Mouse (Mus musculus) cerebellum, adult 2 months (tissue): Measurements from ENCODE around the gene Rcor1. TPM values are rescaled to one million over a fixed set of nuclear protein-coding genes. Genes with fewer than 3 reads are reported as not detected.
A peak's percentile ranks its signal among the peaks of the same experiment; 100 is the strongest.

Source experiments
- DNase-seq, 2 experiments: peaks; one replicate each; pipeline ENCODE4 v3.0.0; 2021
- H3K27ac ChIP-seq: fragments of 200-500 bp; 2 replicates; pipeline ENCODE4 v1.5.1; 2012; ENCODE audit warnings: low read length, control low read depth, inconsistent platforms; ENCODE audit not compliant: insufficient read depth
- H3K27me3 ChIP-seq: fragments of 200-500 bp; 2 replicates; pipeline ENCODE4 v1.6.1; 2012; ENCODE audit warnings: inconsistent platforms, mild to moderate bottlenecking, low read length, moderate library complexity; ENCODE audit not compliant: control insufficient read depth, insufficient read depth
- H3K4me1 ChIP-seq: fragments of 200-500 bp; 2 replicates; pipeline ENCODE4 v1.6.1; 2011; ENCODE audit warnings: low read length; ENCODE audit not compliant: control insufficient read depth, insufficient read depth
- H3K4me3 ChIP-seq: fragments of 200-500 bp; replicated peaks from 2 replicates; pipeline ENCODE3; 2011; ENCODE audit warnings: mild to moderate bottlenecking, low read depth, low read length, control low read depth; ENCODE audit not compliant: insufficient read depth
- CTCF ChIP-seq: fragments of 200-500 bp; IDR thresholded peaks from 2 replicates; pipeline ENCODE4 v1.5.1; 2011; ENCODE audit warnings: low read depth, mild to moderate bottlenecking, control low read depth, low read length, moderate library complexity, borderline replicate concordance; ENCODE audit not compliant: insufficient read depth
- POLR2A ChIP-seq: fragments of 200-500 bp; IDR thresholded peaks from 2 replicates; pipeline ENCODE4 v1.6.1; 2011; ENCODE audit warnings: low read length, control low read depth, borderline replicate concordance; ENCODE audit not compliant: insufficient read depth
- WGBS: fragments of 180-500 bp; shearing (Covaris S2); methylation state at CpG from one replicate; pipeline ENCODE4 v1.1.7; 2018; 5-methylcytosine and 5-hydroxymethylcytosine counted together
- polyA plus RNA-seq: library from polyadenylated mRNA; depleted of rRNA; stranded (reverse); fragments of >200 nt; gene quantifications from 2 replicates; pipeline ENCODE4 v1.2.3, GENCODE M21; 2012

Rcor1 gene
- polyA plus RNA-seq, 1 experiment, result 15.8 TPM

- H3K27me3 ChIP-seq, result no peaks in the 10 kb centered on the region
- WGBS, result 17% methylated on average over 11 of the region's 11 CpGs
- no peak overlapping the region for H3K27ac ChIP-seq
- no peak overlapping the region for H3K4me3 ChIP-seq
- peaks cover 12% of the 10 kb centered on the region for H3K4me1 ChIP-seq
- TF ChIP-seq POLR2A (no peak), CTCF (no peak)
- DNase-seq, result peak; percentile 41 to 66
These were observed 30.4 kb upstream of the Rcor1 start for GRCm38 (mm10) chr12:111008500-111009490.

GRCm38 (mm10) chr12:111009615-111010257, 29.4 kb upstream of the Rcor1 start:
- WGBS, result 81% methylated on average over 6 of the region's 6 CpGs
- no peaks in the 10 kb centered on the region for H3K27me3 ChIP-seq

GRCm38 (mm10) chr12:111016807-111017206, 22.3 kb upstream of the Rcor1 start:
- H3K27me3 ChIP-seq, result no peaks in the 10 kb centered on the region
- H3K4me1 ChIP-seq, result no peaks in the 10 kb centered on the region
- no peak overlapping the region for H3K27ac ChIP-seq
- TF ChIP-seq CTCF (no peak), POLR2A (no peak)
- 89% methylated on average over 3 of the region's 3 CpGs for WGBS
- DNase-seq, result no peak
- H3K4me3 ChIP-seq, result no peak overlapping the region

More at GRCm38 (mm10) chr12:111009615-111010257, 29.4 kb upstream of the Rcor1 start:
- Histone ChIP-seq H3K27ac (no peak overlapping the region), H3K4me3 (no peak overlapping the region), H3K4me1 (peaks cover 12% of the 10 kb centered on the region)
- no peak for DNase-seq
- no peak for TF ChIP-seq CTCF
- TF ChIP-seq POLR2A, result no peak

GRCm38 (mm10) chr12:111018068-111018467, 21.1 kb upstream of the Rcor1 start:
- Histone ChIP-seq H3K4me1 (no peaks in the 10 kb centered on the region), H3K4me3 (no peak overlapping the region), H3K27ac (no peak overlapping the region), H3K27me3 (no peaks in the 10 kb centered on the region)
- TF ChIP-seq POLR2A (no peak), CTCF (no peak)
- WGBS, result 87% methylated on average over 11 of the region's 11 CpGs
- DNase-seq, result no peak

- no peak overlapping the region for H3K4me3 ChIP-seq
- no peak for TF ChIP-seq POLR2A
- no peak for TF ChIP-seq CTCF
- no peak for DNase-seq
- no peak overlapping the region for H3K27ac ChIP-seq
- 89% methylated on average over 2 of the region's 2 CpGs for WGBS
- H3K27me3 ChIP-seq, result no peaks in the 10 kb centered on the region
- H3K4me1 ChIP-seq, result no peaks in the 10 kb centered on the region
These were observed 20.1 kb upstream of the Rcor1 start for GRCm38 (mm10) chr12:111019086-111019485.

GRCm38 (mm10) chr12:111021138-111021537, 18.0 kb upstream of the Rcor1 start:
- WGBS, result 32% methylated on average over 1 of the region's 1 CpGs
- no peak for DNase-seq
- Histone ChIP-seq H3K4me1 (no peaks in the 10 kb centered on the region), H3K4me3 (no peak overlapping the region), H3K27me3 (no peaks in the 10 kb centered on the region), H3K27ac (no peak overlapping the region)
- no peak for TF ChIP-seq POLR2A
- no peak for TF ChIP-seq CTCF

- no peak for TF ChIP-seq CTCF
- Histone ChIP-seq H3K4me3 (no peak overlapping the region), H3K4me1 (no peaks in the 10 kb centered on the region), H3K27ac (no peak overlapping the region), H3K27me3 (no peaks in the 10 kb centered on the region)
- 59% methylated on average over 3 of the region's 3 CpGs for WGBS
- no peak for DNase-seq
These were observed 17.6 kb upstream of the Rcor1 start for GRCm38 (mm10) chr12:111021577-111021976.
